In genomic region chrX:95967847-95968593, GRCm38 (mm10) we compare ENCODE assay signal across 8 mouse cellular contexts. TPM values are rescaled to one million over a fixed set of nuclear protein-coding genes. Genes with fewer than 3 reads are reported as not detected.
DNase-seq lines count a peak whose midpoint lies in the region; ATAC-seq and TF ChIP-seq lines count a peak whose summit lies in the region.

No protein-coding gene starts in this region.

- peak overlapping the region; percentile 83 for H3K27ac ChIP-seq in embryonic facial prominence, embryonic 12.5 days

- H3K4me2 ChIP-seq in embryonic facial prominence, embryonic 12.5 days (replicated peaks) = peak overlapping the region; percentile 54

- WGBS in embryonic facial prominence, embryonic 12.5 days = 25% methylated on average over 28 of the region's 28 CpGs

- intact Hi-C loops in heart, postnatal 36 days (cut with DNase I) = no loop called here

- peak; percentile 87 for ATAC-seq in embryonic facial prominence, embryonic 12.5 days (ENCODE audit: insufficient number of reproducible peaks, insufficient read depth, low FRiP score, low TSS enrichment)

- no peaks in the 10 kb centered on the region for H3K27me3 ChIP-seq in E14TG2a.4 (ENCODE audit: insufficient read depth, low read length)
- H3K27me3 ChIP-seq in embryonic facial prominence, embryonic 12.5 days = no peaks in the 10 kb centered on the region

- no peak for TF ChIP-seq CTCF in E14TG2a.4 (conservative IDR thresholded peaks at IDR 0.05; ENCODE audit: low read length)

- peak overlapping the region; percentile 47 for H3K9ac ChIP-seq in embryonic facial prominence, embryonic 12.5 days

- peak; percentile 38 for DNase-seq in adrenal gland, postnatal 25 days
- DNase-seq in heart, postnatal 36 days = peak; percentile 5 to 20
- peak; percentile 69 to 85 for DNase-seq in kidney, postnatal 4 days
- peak; percentile 26 for DNase-seq in lung, postnatal 25 days (ENCODE audit: low spot score)
- DNase-seq in retina, embryonic 14.5 days (ENCODE audit: low spot score) = peak; percentile 86
- peak; percentile 57 to 71 for DNase-seq in thymus, postnatal 36 days

- no peaks in the 10 kb centered on the region for H3K9me3 ChIP-seq in E14TG2a.4 (ENCODE audit: low read length)
- H3K9me3 ChIP-seq in embryonic facial prominence, embryonic 12.5 days = no peaks in the 10 kb centered on the region

- no peaks in the 10 kb centered on the region for H3K36me3 ChIP-seq in E14TG2a.4 (ENCODE audit: insufficient read depth, low read length)
- no peaks in the 10 kb centered on the region for H3K36me3 ChIP-seq in embryonic facial prominence, embryonic 12.5 days

- H3K4me3 ChIP-seq in E14TG2a.4 (replicated peaks; ENCODE audit: low read length) = peak overlapping the region; percentile 81
- H3K4me3 ChIP-seq in embryonic facial prominence, embryonic 12.5 days = peak overlapping the region; percentile 42

- H3K4me1 ChIP-seq in E14TG2a.4 (replicated peaks; ENCODE audit: low read depth, low read length) = peaks cover 15% of the 10 kb centered on the region
- no peaks in the 10 kb centered on the region for H3K4me1 ChIP-seq in embryonic facial prominence, embryonic 12.5 days

RNA-seq across cellular contexts. Expression of gene Las1l, which starts 11.3 kb away (rescaled TPM):
- total RNA-seq in adrenal gland, postnatal 25 days (2021) = 43.6 and 47.6 TPM in 2 replicates
- polyA plus RNA-seq in embryonic facial prominence, embryonic 12.5 days (2016; fragmentation: Nextera tagmentation; extraction: Ambion mirVana) = 60.6 and 62.0 TPM in 2 replicates
- total RNA-seq in heart, postnatal 36 days (2021) = 10 to 100 TPM; 37.1 to 42.0 TPM

Comparison
In these comparisons a context has a peak if more than half of its experiments do, and no peak if none do; other contexts are left out.
1. Peak in every context shown above with its lines: DNase-seq, ATAC-seq, H3K4me3 ChIP-seq and H3K27ac ChIP-seq.
2. DNase-seq: peak in every context shown above with its lines; median percentile 86 in retina, embryonic 14.5 days; 77 in kidney, postnatal 4 days; 64 in thymus, postnatal 36 days; 38 in adrenal gland, postnatal 25 days; 26 in lung, postnatal 25 days; 12 in heart, postnatal 36 days.